Mouse (Mus musculus) liver, adult 2 months (tissue): ENCODE measurements around the gene Utf1. TPM values are rescaled to one million over a fixed set of nuclear protein-coding genes. Genes with fewer than 3 reads are reported as not detected.

Experiments
- DNase-seq: peaks from one replicate; pipeline ENCODE4 v3.0.0-alpha.2; 2011; ENCODE audit warnings: low read depth, low spot score; ENCODE audit errors: extremely low read depth
- H3K27ac ChIP-seq: fragments of 200-500 bp; replicated peaks from 2 replicates; pipeline ENCODE4 v1.5.1; 2012; ENCODE audit warnings: low read depth, mild to moderate bottlenecking, control low read depth, inconsistent platforms, low read length; ENCODE audit not compliant: insufficient read depth
- H3K27me3 ChIP-seq: fragments of 200-500 bp; 2 replicates; pipeline ENCODE4 v1.6.1; 2012; ENCODE audit warnings: mild to moderate bottlenecking, moderate library complexity, low read length, inconsistent platforms; ENCODE audit not compliant: control insufficient read depth, insufficient read depth
- H3K36me3 ChIP-seq: fragments of 200-500 bp; 2 replicates; pipeline ENCODE4 v1.6.1; 2012; ENCODE audit warnings: low read length, inconsistent platforms; ENCODE audit not compliant: control insufficient read depth, insufficient read depth
- H3K4me1 ChIP-seq: fragments of 200-500 bp; 2 replicates; pipeline ENCODE4 v1.6.1; 2011; ENCODE audit warnings: low read length; ENCODE audit not compliant: control insufficient read depth, insufficient read depth
- H3K4me3 ChIP-seq: fragments of 200-500 bp; 2 replicates; pipeline ENCODE4 v1.5.1; 2011; ENCODE audit warnings: low read depth, mild to moderate bottlenecking, control low read depth, low read length, moderate library complexity; ENCODE audit not compliant: insufficient read depth
- H3K79me2 ChIP-seq: fragments of 200-500 bp; 2 replicates; pipeline ENCODE4 v1.6.1; 2012; ENCODE audit warnings: inconsistent platforms, mild to moderate bottlenecking, low read length, moderate library complexity; ENCODE audit not compliant: control insufficient read depth, insufficient read depth
- H3K9ac ChIP-seq: fragments of 200-500 bp; 2 replicates; pipeline ENCODE4 v1.6.1; 2012; ENCODE audit warnings: low read depth, mild to moderate bottlenecking, control low read depth, inconsistent platforms, low read length
- CTCF ChIP-seq: fragments of 200-500 bp; IDR thresholded peaks from 2 replicates; pipeline ENCODE4 v1.5.1; 2011; ENCODE audit warnings: low read depth, low read length, control low read depth
- POLR2A ChIP-seq: fragments of 200-500 bp; IDR thresholded peaks from 2 replicates; pipeline ENCODE4 v1.6.1; 2011; ENCODE audit warnings: low read length, control low read depth; ENCODE audit not compliant: insufficient read depth; ENCODE audit errors: extremely low read depth
- WGBS: fragments of 180-500 bp; shearing (Covaris S2); methylation state at CpG from one replicate; pipeline ENCODE4 v1.1.7; 2018; 5-methylcytosine and 5-hydroxymethylcytosine counted together
- polyA plus RNA-seq: library from polyadenylated mRNA; depleted of rRNA; stranded (reverse); fragments of >200 nt; gene quantifications from 2 replicates; pipeline ENCODE4 v1.2.3, GENCODE M21; 2012
- total RNA-seq: library from RNA; depleted of rRNA; stranded (reverse); fragments of >200 nt; gene quantifications from 2 replicates; pipeline ENCODE4 v1.2.3, GENCODE M21; 2014

The Utf1 gene
- total and polyA plus RNA-seq, 2 experiments, result not detected

DNA sequence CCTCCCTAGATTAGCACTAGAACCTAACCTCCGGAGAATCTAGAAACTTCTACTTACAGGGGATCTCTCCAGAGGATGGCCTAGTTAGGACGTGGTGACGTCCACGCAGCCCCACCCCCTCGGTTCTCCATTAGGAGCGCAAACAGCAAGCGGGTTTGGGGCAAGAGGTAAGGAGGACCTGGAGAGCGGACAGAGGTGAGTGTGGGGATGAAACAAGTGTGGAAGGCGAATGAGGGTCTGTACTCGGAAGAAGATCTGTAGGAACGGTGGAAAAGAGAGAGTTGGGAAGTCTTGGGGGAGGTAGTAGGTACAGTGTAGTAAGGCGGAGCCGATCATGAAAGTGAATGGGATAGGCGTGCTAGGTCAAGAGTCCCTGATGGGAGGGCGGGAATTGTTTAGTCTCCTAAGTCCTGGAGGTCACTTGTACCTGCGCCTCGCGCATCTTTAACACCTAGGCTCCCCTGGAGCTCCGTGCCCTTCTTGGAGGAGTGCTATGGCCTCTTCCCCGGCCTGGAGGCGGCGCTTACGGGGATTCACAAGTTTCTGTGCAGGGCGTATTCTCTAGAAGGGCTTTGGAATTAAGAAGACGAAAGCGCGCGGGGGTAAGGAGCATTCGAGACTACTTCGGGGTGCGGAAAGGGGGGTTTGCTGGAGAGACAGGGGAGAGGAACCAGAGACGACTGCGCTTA lies 6.8 kb downstream of the Utf1 start:
- peak overlapping the region; percentile 42; the same call in 1 of the 2 replicates for H3K9ac ChIP-seq
- no peak overlapping the region for H3K27ac ChIP-seq
- H3K36me3 ChIP-seq, result no peaks in the 10 kb centered on the region
- TF ChIP-seq CTCF (no peak), POLR2A (no peak)
- 1% methylated on average over 33 of the region's 33 CpGs for WGBS
- H3K4me1 ChIP-seq, result no peaks in the 10 kb centered on the region
- no peaks in the 10 kb centered on the region; the same call in 1 of the 2 replicates for H3K27me3 ChIP-seq
- peak; percentile 29 for DNase-seq
- no peaks in the 10 kb centered on the region for H3K79me2 ChIP-seq
- peak overlapping the region; percentile 57 for H3K4me3 ChIP-seq

DNA sequence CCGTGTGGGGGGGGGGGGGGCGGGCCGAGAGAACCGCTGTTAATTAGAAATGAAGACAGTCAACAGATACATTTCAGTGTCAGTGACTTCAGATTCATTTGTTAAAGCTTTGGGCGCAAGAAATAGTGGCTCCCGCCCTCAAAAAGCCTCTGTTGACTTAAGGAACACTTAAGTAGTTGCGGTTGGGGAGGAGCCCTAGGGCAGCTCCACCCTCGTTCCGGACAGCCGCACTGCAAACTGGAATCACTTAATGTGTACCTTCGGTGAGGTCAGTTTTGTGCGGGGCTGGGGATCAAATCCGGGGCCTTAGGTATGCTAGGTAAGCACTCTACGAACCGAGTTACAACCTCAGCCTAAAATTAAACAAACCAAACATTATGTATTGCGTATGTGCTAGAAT lies 7.5 kb downstream of the Utf1 start:
- DNase-seq, result no peak
- H3K27ac ChIP-seq, result no peak overlapping the region
- H3K79me2 ChIP-seq, result no peaks in the 10 kb centered on the region
- no peak for TF ChIP-seq POLR2A
- H3K4me3 ChIP-seq, result peak overlapping the region; percentile 57
- no peak overlapping the region for H3K9ac ChIP-seq
- no peaks in the 10 kb centered on the region for H3K4me1 ChIP-seq
- 6% methylated on average over 16 of the region's 16 CpGs for WGBS
- no peaks in the 10 kb centered on the region for H3K27me3 ChIP-seq
- no peaks in the 10 kb centered on the region for H3K36me3 ChIP-seq

DNA sequence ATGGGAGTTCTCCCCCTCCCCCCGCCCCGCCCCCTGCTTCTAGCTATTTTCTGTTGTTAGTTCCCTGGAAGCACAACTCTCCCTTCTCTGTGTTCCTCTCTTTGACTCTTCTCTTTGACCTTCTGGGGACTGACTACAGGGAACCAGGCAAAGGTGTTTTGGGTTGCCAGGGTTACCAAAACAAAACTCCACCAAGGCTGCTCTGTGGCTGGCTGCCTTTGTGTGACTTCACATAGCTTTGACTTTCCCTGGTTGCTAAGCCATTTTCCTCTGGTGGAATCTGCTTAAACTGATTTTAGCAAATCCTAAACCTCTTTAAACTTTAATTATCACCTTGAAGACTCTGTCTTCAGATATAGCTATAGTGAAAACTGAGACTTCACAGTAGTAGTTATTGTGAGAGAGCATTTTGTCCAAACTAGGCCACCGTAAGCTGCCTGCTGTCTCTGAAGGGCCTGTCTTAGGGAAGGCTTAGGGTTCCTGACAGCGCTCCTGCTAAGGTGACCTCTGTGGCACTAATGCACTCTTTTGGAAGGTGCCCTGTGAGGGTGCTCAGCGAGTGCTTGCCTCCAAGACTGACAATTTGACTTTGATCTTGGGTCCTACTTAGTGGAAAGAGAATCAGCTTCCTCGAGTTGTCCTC lies 8.5 kb downstream of the Utf1 start:
- H3K4me3 ChIP-seq, result no peak overlapping the region
- no peaks in the 10 kb centered on the region for H3K36me3 ChIP-seq
- no peaks in the 10 kb centered on the region for H3K79me2 ChIP-seq
- no peak for TF ChIP-seq POLR2A
- no peak for TF ChIP-seq CTCF
- H3K9ac ChIP-seq, result no peak overlapping the region
- H3K27me3 ChIP-seq, result no peaks in the 10 kb centered on the region
- WGBS, result 86% methylated on average over 6 of the region's 6 CpGs
- H3K27ac ChIP-seq, result no peak overlapping the region
- no peak for DNase-seq
- H3K4me1 ChIP-seq, result no peaks in the 10 kb centered on the region

DNA sequence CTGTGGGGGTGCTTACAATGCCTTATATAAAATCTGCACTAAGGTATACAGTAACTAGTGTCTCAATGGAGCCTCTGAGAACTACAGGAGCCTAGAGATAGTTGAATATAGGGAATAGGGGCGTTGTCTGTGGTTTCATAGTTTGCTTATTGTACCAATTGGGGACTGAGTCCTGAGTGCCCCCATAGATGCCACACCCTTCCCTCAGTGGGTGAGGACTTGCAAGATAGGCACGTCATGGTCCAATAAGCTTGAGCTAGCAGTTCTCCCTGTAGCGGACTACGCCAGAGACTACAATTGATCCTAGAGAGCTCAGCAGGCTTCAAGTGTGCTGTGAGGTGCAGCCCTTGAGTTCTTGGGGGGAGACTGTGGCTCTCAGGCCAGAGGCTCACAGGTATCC lies 11.9 kb downstream of the Utf1 start:
- no peak overlapping the region for H3K4me3 ChIP-seq
- no peaks in the 10 kb centered on the region for H3K36me3 ChIP-seq
- no peaks in the 10 kb centered on the region for H3K27me3 ChIP-seq
- H3K27ac ChIP-seq, result no peak overlapping the region
- no peaks in the 10 kb centered on the region for H3K79me2 ChIP-seq
- 93% methylated on average over 4 of the region's 4 CpGs for WGBS
- no peaks in the 10 kb centered on the region for H3K4me1 ChIP-seq
- TF ChIP-seq CTCF (no peak), POLR2A (no peak)
- no peak overlapping the region for H3K9ac ChIP-seq
- no peak for DNase-seq

DNA sequence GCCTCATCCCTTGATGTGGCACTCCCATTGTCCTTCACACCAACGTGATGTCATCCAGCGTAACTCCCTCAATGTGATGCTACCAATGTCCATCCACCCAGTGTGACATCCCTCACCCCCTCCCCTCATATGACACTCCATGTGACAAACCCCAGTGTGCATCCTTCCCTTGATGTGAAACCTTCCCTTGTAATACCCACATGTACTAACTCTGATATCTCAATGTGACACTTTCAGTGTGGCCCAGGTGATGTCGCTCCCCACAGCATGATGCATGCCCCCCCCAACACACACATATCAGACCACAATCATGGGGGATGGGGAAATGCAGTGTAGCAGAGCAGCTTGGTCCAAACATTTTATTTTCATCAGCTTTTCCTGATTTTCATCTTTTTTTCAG lies 13.1 kb downstream of the Utf1 start:
- Histone ChIP-seq H3K36me3 (no peaks in the 10 kb centered on the region), H3K79me2 (no peaks in the 10 kb centered on the region), H3K27ac (no peak overlapping the region), H3K9ac (no peak overlapping the region), H3K27me3 (no peaks in the 10 kb centered on the region), H3K4me1 (no peaks in the 10 kb centered on the region), H3K4me3 (no peak overlapping the region)
- TF ChIP-seq POLR2A, result no peak
- TF ChIP-seq CTCF, result no peak
- DNase-seq, result no peak
- 79% methylated on average over 3 of the region's 3 CpGs for WGBS

DNA sequence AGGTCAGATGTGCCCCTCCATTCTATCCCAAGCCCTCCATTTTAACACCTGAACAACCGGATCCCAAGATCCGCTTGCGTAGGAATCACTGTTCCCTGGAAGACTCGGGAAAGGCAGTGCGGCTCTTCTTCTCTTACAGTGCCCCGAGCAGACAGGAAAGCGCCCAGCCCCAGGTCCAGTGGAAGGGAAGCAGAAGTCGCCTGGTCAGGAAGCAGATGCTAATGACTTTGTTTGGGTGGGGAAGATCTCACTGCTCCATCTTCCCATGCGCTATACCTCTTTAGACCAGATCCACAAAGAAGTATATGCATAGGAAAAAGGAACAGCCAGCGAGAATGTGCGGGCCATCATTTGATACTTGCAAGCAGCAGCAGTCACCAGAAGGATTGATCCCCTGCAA lies 13.8 kb downstream of the Utf1 start:
- Histone ChIP-seq H3K27ac (no peak overlapping the region), H3K4me3 (no peak overlapping the region), H3K79me2 (no peaks in the 10 kb centered on the region), H3K36me3 (no peaks in the 10 kb centered on the region), H3K27me3 (no peaks in the 10 kb centered on the region), H3K9ac (no peak overlapping the region), H3K4me1 (no peaks in the 10 kb centered on the region)
- DNase-seq, result no peak
- TF ChIP-seq POLR2A (no peak), CTCF (no peak)
- 57% methylated on average over 11 of the region's 11 CpGs for WGBS
